Mouse (Mus musculus): Measurements from ENCODE around the gene Pltp. TPM values are rescaled to one million over a fixed set of nuclear protein-coding genes. Genes with fewer than 3 reads are reported as not detected.

Gene Pltp
- polyA plus RNA-seq, 2 experiments, result 7.6 to 8.4 TPM

GRCm38 (mm10) chr2:164892696-164893216 lies 35.2 kb upstream of the Pltp start:
- H3K9ac ChIP-seq (replicated peaks), result no peak overlapping the region
- no peak overlapping the region for H3K27ac ChIP-seq
- no peak overlapping the region for H3K4me2 ChIP-seq (ENCODE audit: low read depth)
- H3K4me3 ChIP-seq (ENCODE audit: insufficient read depth in 1 of 2, low read depth in 2 of 2, low read length in 2 of 2), result no peak overlapping the region
- no peaks in the 10 kb centered on the region for H3K4me1 ChIP-seq (replicated peaks; ENCODE audit: control insufficient read depth in 2 of 2, insufficient read depth in 2 of 2, low read length in 1 of 2)
- DNase-seq (ENCODE audit: low read depth in 3 of 3, low spot score in 3 of 3) (no peak), ATAC-seq (ENCODE audit: insufficient read depth) (no peak)
- no peak for TF ChIP-seq EP300 (IDR thresholded peaks at IDR 0.05; ENCODE audit: low read depth)
- TF ChIP-seq CTCF (IDR thresholded peaks at IDR 0.05; ENCODE audit: low read depth), result no peak
- no peaks in the 10 kb centered on the region for H3K9me3 ChIP-seq (ENCODE audit: control insufficient read depth, low read length)
- WGBS (ENCODE audit: insufficient replicate concordance), result 78% methylated on average over 6 of the region's 6 CpGs
- no peaks in the 10 kb centered on the region for H3K27me3 ChIP-seq (ENCODE audit: control insufficient read depth, insufficient read depth, low read length)
- peaks cover 90% of the 10 kb centered on the region for H3K36me3 ChIP-seq (replicated peaks; ENCODE audit: control insufficient read depth, insufficient read depth, low read depth)

GRCm38 (mm10) chr2:164891908-164892695 lies 34.6 kb upstream of the Pltp start:
- no peak overlapping the region for H3K9ac ChIP-seq (replicated peaks)
- H3K27ac ChIP-seq, result no peak overlapping the region
- WGBS (ENCODE audit: insufficient replicate concordance), result 86% methylated on average over 15 of the region's 15 CpGs
- no peak for DNase-seq (ENCODE audit: low read depth in 3 of 3, low spot score in 3 of 3)
- ATAC-seq (ENCODE audit: insufficient read depth), result no peak
- no peaks in the 10 kb centered on the region for H3K4me1 ChIP-seq (replicated peaks; ENCODE audit: control insufficient read depth in 2 of 2, insufficient read depth in 2 of 2, low read length in 1 of 2)
- TF ChIP-seq EP300 (IDR thresholded peaks at IDR 0.05; ENCODE audit: low read depth), result no peak
- TF ChIP-seq CTCF (IDR thresholded peaks at IDR 0.05; ENCODE audit: low read depth), result no peak
- H3K9me3 ChIP-seq (ENCODE audit: control insufficient read depth, low read length), result no peaks in the 10 kb centered on the region
- H3K4me3 ChIP-seq (ENCODE audit: insufficient read depth in 1 of 2, low read depth in 2 of 2, low read length in 2 of 2), result no peak overlapping the region
- H3K36me3 ChIP-seq (replicated peaks; ENCODE audit: control insufficient read depth, insufficient read depth, low read depth), result peaks cover 87% of the 10 kb centered on the region
- no peaks in the 10 kb centered on the region for H3K27me3 ChIP-seq (ENCODE audit: control insufficient read depth, insufficient read depth, low read length)
- H3K4me2 ChIP-seq (ENCODE audit: low read depth), result no peak overlapping the region

- peaks cover 88% of the 10 kb centered on the region for H3K36me3 ChIP-seq (replicated peaks; ENCODE audit: control insufficient read depth, insufficient read depth, low read depth)
- no peak overlapping the region for H3K4me2 ChIP-seq (ENCODE audit: low read depth)
- no peak overlapping the region for H3K4me3 ChIP-seq (ENCODE audit: insufficient read depth in 1 of 2, low read depth in 2 of 2, low read length in 2 of 2)
- H3K9me3 ChIP-seq (ENCODE audit: control insufficient read depth, low read length), result no peaks in the 10 kb centered on the region
- 85% methylated on average over 13 of the region's 13 CpGs for WGBS (ENCODE audit: insufficient replicate concordance)
- no peak overlapping the region for H3K27ac ChIP-seq
- TF ChIP-seq CTCF (IDR thresholded peaks at IDR 0.05; ENCODE audit: low read depth) (no peak), EP300 (IDR thresholded peaks at IDR 0.05; ENCODE audit: low read depth) (no peak)
- DNase-seq (ENCODE audit: low read depth in 3 of 3, low spot score in 3 of 3), result no peak
- H3K4me1 ChIP-seq (replicated peaks; ENCODE audit: control insufficient read depth in 2 of 2, insufficient read depth in 2 of 2, low read length in 1 of 2), result no peaks in the 10 kb centered on the region
- ATAC-seq (ENCODE audit: insufficient read depth), result no peak
- H3K9ac ChIP-seq (replicated peaks), result no peak overlapping the region
- H3K27me3 ChIP-seq (ENCODE audit: control insufficient read depth, insufficient read depth, low read length), result no peaks in the 10 kb centered on the region
These were observed 33.7 kb upstream of the Pltp start for GRCm38 (mm10) chr2:164891056-164891834.

- 88% methylated on average over 24 of the region's 24 CpGs for WGBS (ENCODE audit: insufficient replicate concordance)
- Histone ChIP-seq H3K4me1 (replicated peaks; ENCODE audit: control insufficient read depth in 2 of 2, insufficient read depth in 2 of 2, low read length in 1 of 2) (no peaks in the 10 kb centered on the region), H3K27ac (no peak overlapping the region), H3K27me3 (ENCODE audit: control insufficient read depth, insufficient read depth, low read length) (no peaks in the 10 kb centered on the region), H3K9ac (replicated peaks) (no peak overlapping the region), H3K36me3 (replicated peaks; ENCODE audit: control insufficient read depth, insufficient read depth, low read depth) (peaks cover 86% of the 10 kb centered on the region), H3K4me2 (ENCODE audit: low read depth) (no peak overlapping the region), H3K9me3 (ENCODE audit: control insufficient read depth, low read length) (no peaks in the 10 kb centered on the region), H3K4me3 (ENCODE audit: insufficient read depth in 1 of 2, low read depth in 2 of 2, low read length in 2 of 2) (no peak overlapping the region)
- DNase-seq (ENCODE audit: low read depth in 3 of 3, low spot score in 3 of 3) (no peak), ATAC-seq (ENCODE audit: insufficient read depth) (no peak)
- TF ChIP-seq CTCF (IDR thresholded peaks at IDR 0.05; ENCODE audit: low read depth), result no peak
- no peak for TF ChIP-seq EP300 (IDR thresholded peaks at IDR 0.05; ENCODE audit: low read depth)
These were observed 33.0 kb upstream of the Pltp start for GRCm38 (mm10) chr2:164890411-164891049.

Data from liver, embryonic 14.5 days (tissue).